Mouse (Mus musculus): Measurements from ENCODE around the gene Slc4a10. TPM values are rescaled to one million over a fixed set of nuclear protein-coding genes. Genes with fewer than 3 reads are reported as not detected.

The Slc4a10 gene
- polyA plus RNA-seq, 2 experiments = not detected

GRCm38 (mm10) chr2:62307477-62307876 is 261.2 kb downstream of the Slc4a10 start:
- Histone ChIP-seq H3K27me3 (ENCODE audit: control insufficient read depth, insufficient read depth, low read length) (no peaks in the 10 kb centered on the region), H3K27ac (no peak overlapping the region), H3K9me3 (ENCODE audit: control insufficient read depth, low read length) (no peaks in the 10 kb centered on the region), H3K4me1 (replicated peaks; ENCODE audit: control insufficient read depth in 2 of 2, insufficient read depth in 2 of 2, low read length in 1 of 2) (no peaks in the 10 kb centered on the region), H3K4me2 (ENCODE audit: low read depth) (no peak overlapping the region), H3K9ac (replicated peaks) (no peak overlapping the region), H3K36me3 (replicated peaks; ENCODE audit: control insufficient read depth, insufficient read depth, low read depth) (no peaks in the 10 kb centered on the region), H3K4me3 (ENCODE audit: insufficient read depth in 1 of 2, low read depth in 2 of 2, low read length in 2 of 2) (no peak overlapping the region)
- WGBS (ENCODE audit: insufficient replicate concordance) = 54% methylated on average over 2 of the region's 2 CpGs
- DNase-seq (ENCODE audit: low read depth in 3 of 3, low spot score in 3 of 3) (no peak), ATAC-seq (ENCODE audit: insufficient read depth) (no peak)
- TF ChIP-seq CTCF (IDR thresholded peaks at IDR 0.05; ENCODE audit: low read depth) = no peak
- no peak for TF ChIP-seq EP300 (IDR thresholded peaks at IDR 0.05; ENCODE audit: low read depth)

- Histone ChIP-seq H3K27me3 (ENCODE audit: control insufficient read depth, insufficient read depth, low read length) (no peaks in the 10 kb centered on the region), H3K9me3 (ENCODE audit: control insufficient read depth, low read length) (no peaks in the 10 kb centered on the region), H3K4me2 (ENCODE audit: low read depth) (no peak overlapping the region), H3K9ac (replicated peaks) (no peak overlapping the region), H3K4me3 (ENCODE audit: insufficient read depth in 1 of 2, low read depth in 2 of 2, low read length in 2 of 2) (no peak overlapping the region), H3K4me1 (replicated peaks; ENCODE audit: control insufficient read depth in 2 of 2, insufficient read depth in 2 of 2, low read length in 1 of 2) (no peaks in the 10 kb centered on the region), H3K27ac (no peak overlapping the region), H3K36me3 (replicated peaks; ENCODE audit: control insufficient read depth, insufficient read depth, low read depth) (no peaks in the 10 kb centered on the region)
- DNase-seq (ENCODE audit: low read depth in 3 of 3, low spot score in 3 of 3) (no peak), ATAC-seq (ENCODE audit: insufficient read depth) (no peak)
- 8% methylated on average over 2 of the region's 2 CpGs for WGBS (ENCODE audit: insufficient replicate concordance)
- TF ChIP-seq CTCF (IDR thresholded peaks at IDR 0.05; ENCODE audit: low read depth) = no peak
- no peak for TF ChIP-seq EP300 (IDR thresholded peaks at IDR 0.05; ENCODE audit: low read depth)
Observed at GRCm38 (mm10) chr2:62316930-62317329, 270.7 kb downstream of the Slc4a10 start.

- Histone ChIP-seq H3K4me3 (ENCODE audit: insufficient read depth in 1 of 2, low read depth in 2 of 2, low read length in 2 of 2) (no peak overlapping the region), H3K4me1 (replicated peaks; ENCODE audit: control insufficient read depth in 2 of 2, insufficient read depth in 2 of 2, low read length in 1 of 2) (no peaks in the 10 kb centered on the region), H3K27me3 (ENCODE audit: control insufficient read depth, insufficient read depth, low read length) (no peaks in the 10 kb centered on the region), H3K36me3 (replicated peaks; ENCODE audit: control insufficient read depth, insufficient read depth, low read depth) (no peaks in the 10 kb centered on the region), H3K27ac (no peak overlapping the region), H3K9me3 (ENCODE audit: control insufficient read depth, low read length) (no peaks in the 10 kb centered on the region), H3K9ac (replicated peaks) (no peak overlapping the region), H3K4me2 (ENCODE audit: low read depth) (no peak overlapping the region)
- 18% methylated on average over 3 of the region's 3 CpGs for WGBS (ENCODE audit: insufficient replicate concordance)
- DNase-seq (ENCODE audit: low read depth in 3 of 3, low spot score in 3 of 3) (peak in 1 of 3 experiments; percentile 7), ATAC-seq (ENCODE audit: insufficient read depth) (peak; percentile 57; the same call in 1 of the 2 replicates)
- TF ChIP-seq EP300 (IDR thresholded peaks at IDR 0.05; ENCODE audit: low read depth) (no peak), CTCF (IDR thresholded peaks at IDR 0.05; ENCODE audit: low read depth) (no peak)
Observed at GRCm38 (mm10) chr2:62319489-62319888, 273.2 kb downstream of the Slc4a10 start.

GRCm38 (mm10) chr2:62323078-62323637 is 276.9 kb downstream of the Slc4a10 start:
- Histone ChIP-seq H3K4me1 (replicated peaks; ENCODE audit: control insufficient read depth in 2 of 2, insufficient read depth in 2 of 2, low read length in 1 of 2) (no peaks in the 10 kb centered on the region), H3K27ac (no peak overlapping the region), H3K27me3 (ENCODE audit: control insufficient read depth, insufficient read depth, low read length) (no peaks in the 10 kb centered on the region), H3K4me3 (ENCODE audit: insufficient read depth in 1 of 2, low read depth in 2 of 2, low read length in 2 of 2) (no peak overlapping the region), H3K4me2 (ENCODE audit: low read depth) (no peak overlapping the region), H3K36me3 (replicated peaks; ENCODE audit: control insufficient read depth, insufficient read depth, low read depth) (no peaks in the 10 kb centered on the region), H3K9ac (replicated peaks) (no peak overlapping the region), H3K9me3 (ENCODE audit: control insufficient read depth, low read length) (no peaks in the 10 kb centered on the region)
- no peak for DNase-seq (ENCODE audit: low read depth in 3 of 3, low spot score in 3 of 3)
- 73% methylated on average over 9 of the region's 9 CpGs for WGBS (ENCODE audit: insufficient replicate concordance)
- TF ChIP-seq EP300 (IDR thresholded peaks at IDR 0.05; ENCODE audit: low read depth) (no peak), CTCF (IDR thresholded peaks at IDR 0.05; ENCODE audit: low read depth) (no peak)
- ATAC-seq (ENCODE audit: insufficient read depth) = no peak

- 74% methylated on average over 2 of the region's 2 CpGs for WGBS (ENCODE audit: insufficient replicate concordance)
- H3K9me3 ChIP-seq (ENCODE audit: control insufficient read depth, low read length) = no peaks in the 10 kb centered on the region
- no peaks in the 10 kb centered on the region for H3K4me1 ChIP-seq (replicated peaks; ENCODE audit: control insufficient read depth in 2 of 2, insufficient read depth in 2 of 2, low read length in 1 of 2)
- H3K4me3 ChIP-seq (ENCODE audit: insufficient read depth in 1 of 2, low read depth in 2 of 2, low read length in 2 of 2) = no peak overlapping the region
- no peaks in the 10 kb centered on the region for H3K27me3 ChIP-seq (ENCODE audit: control insufficient read depth, insufficient read depth, low read length)
- no peaks in the 10 kb centered on the region for H3K36me3 ChIP-seq (replicated peaks; ENCODE audit: control insufficient read depth, insufficient read depth, low read depth)
- TF ChIP-seq EP300 (IDR thresholded peaks at IDR 0.05; ENCODE audit: low read depth) (no peak), CTCF (IDR thresholded peaks at IDR 0.05; ENCODE audit: low read depth) (no peak)
- no peak overlapping the region for H3K4me2 ChIP-seq (ENCODE audit: low read depth)
- no peak overlapping the region for H3K27ac ChIP-seq
- ATAC-seq (ENCODE audit: insufficient read depth) = no peak
- no peak overlapping the region for H3K9ac ChIP-seq (replicated peaks)
- DNase-seq (ENCODE audit: low read depth in 3 of 3, low spot score in 3 of 3) = no peak
Observed at GRCm38 (mm10) chr2:62325388-62325787, 279.1 kb downstream of the Slc4a10 start.
